In the genomic region with DNA sequence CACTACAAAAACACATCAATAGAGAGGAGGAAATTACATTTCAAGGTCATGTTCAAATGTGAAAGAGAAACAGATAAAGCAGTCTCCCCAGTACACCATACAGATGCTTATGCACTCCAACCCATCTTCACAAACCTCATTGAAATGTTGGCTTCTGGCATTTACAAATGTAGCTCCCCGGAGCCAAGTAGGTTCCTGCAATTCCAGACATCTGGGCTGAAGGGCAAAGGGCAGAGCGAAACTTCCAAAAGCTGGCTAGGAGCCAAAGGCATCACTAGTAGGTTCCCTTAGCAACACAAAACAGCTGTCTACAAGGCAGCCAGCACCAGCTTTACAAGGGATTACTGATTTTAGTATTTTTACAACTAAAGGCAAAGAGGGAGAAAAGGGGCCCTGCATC, we compare ENCODE assay signal across 7 mouse cellular contexts.
DNase-seq lines count a peak whose midpoint lies in the region; ATAC-seq and TF ChIP-seq lines count a peak whose summit lies in the region.

No protein-coding gene starts in this region.

- TF ChIP-seq POLR2A in limb, embryonic 14.5 days (IDR thresholded peaks at IDR 0.05; ENCODE audit: borderline replicate concordance, extremely low read depth, insufficient read depth, insufficient read length) = no peak

- WGBS in heart, postnatal 0 days = 2% methylated on average over 2 of the region's 2 CpGs
- WGBS in limb, embryonic 14.5 days = 2% methylated on average over 2 of the region's 2 CpGs

- peak overlapping the region; percentile 25 for H3K4me3 ChIP-seq in heart, postnatal 0 days (ENCODE audit: low read depth, low read length)
- no peak overlapping the region for H3K4me3 ChIP-seq in limb, embryonic 14.5 days (replicated peaks; ENCODE audit: low read length)

- no peak; the same call in 1 of the 2 replicates for ATAC-seq in heart, postnatal 0 days (ENCODE audit: insufficient read depth, low read depth)
- ATAC-seq in limb, embryonic 14.5 days (ENCODE audit: low FRiP score, low read depth) = peak; percentile 78

- H3K4me2 ChIP-seq in heart, postnatal 0 days (ENCODE audit: low read depth, low read length) = peak overlapping the region; percentile 57
- no peak overlapping the region for H3K4me2 ChIP-seq in limb, embryonic 14.5 days (replicated peaks; ENCODE audit: low read depth, low read length, severe bottlenecking)

- H3K27me3 ChIP-seq in heart, postnatal 0 days (ENCODE audit: control insufficient read depth, insufficient read depth, low read length) = no peaks in the 10 kb centered on the region
- no peaks in the 10 kb centered on the region for H3K27me3 ChIP-seq in limb, embryonic 14.5 days (ENCODE audit: control insufficient read depth, insufficient read depth, low read length)

- no peak overlapping the region; the same call in 1 of the 2 replicates for H3K9ac ChIP-seq in heart, postnatal 0 days (replicated peaks; ENCODE audit: low read depth, low read length)
- no peak overlapping the region for H3K9ac ChIP-seq in limb, embryonic 14.5 days (ENCODE audit: low read depth, low read length, severe bottlenecking)

- no peaks in the 10 kb centered on the region for H3K36me3 ChIP-seq in heart, postnatal 0 days (replicated peaks; ENCODE audit: control insufficient read depth, insufficient read depth, low read length)
- H3K36me3 ChIP-seq in limb, embryonic 14.5 days (ENCODE audit: control insufficient read depth, insufficient read depth, low read length) = no peaks in the 10 kb centered on the region

- peaks cover 57% of the 10 kb centered on the region for H3K4me1 ChIP-seq in heart, postnatal 0 days (ENCODE audit: control insufficient read depth, insufficient read depth)
- peaks cover 34% of the 10 kb centered on the region for H3K4me1 ChIP-seq in limb, embryonic 14.5 days (ENCODE audit: control insufficient read depth, insufficient read depth, low read length)

- no peak for TF ChIP-seq EP300 in heart, postnatal 0 days (IDR thresholded peaks at IDR 0.05; ENCODE audit: low read depth)

- no peaks in the 10 kb centered on the region for H3K9me3 ChIP-seq in heart, postnatal 0 days (replicated peaks; ENCODE audit: control insufficient read depth, low read length)
- H3K9me3 ChIP-seq in limb, embryonic 14.5 days (ENCODE audit: control insufficient read depth, low read length) = no peaks in the 10 kb centered on the region

- TF ChIP-seq CTCF in heart, postnatal 0 days (IDR thresholded peaks at IDR 0.05; ENCODE audit: low read depth) = no peak

- peak; percentile 76 for DNase-seq in adrenal gland, adult 2 months
- peak; percentile 90 for DNase-seq in embryo, embryonic 11 days
- peak; percentile 86 for DNase-seq in heart, postnatal 0 days (ENCODE audit: low spot score)
- peak; percentile 88 for DNase-seq in limb, embryonic 14.5 days (ENCODE audit: low spot score)
- peak; percentile 36 for DNase-seq in retina, embryonic 14.5 days (ENCODE audit: low spot score)
- DNase-seq in urinary bladder, adult 18-20 months (ENCODE audit: low spot score in 2 of 2) = no peak
- DNase-seq in thymus, postnatal 4 days = no peak

- H3K27ac ChIP-seq in heart, postnatal 0 days (ENCODE audit: low read depth) = peak overlapping the region; percentile 87
- peak overlapping the region; percentile 43; the same call in 1 of the 2 replicates for H3K27ac ChIP-seq in limb, embryonic 14.5 days (replicated peaks; ENCODE audit: low read depth, low read length)

Comparison
In these comparisons a context has a peak if more than half of its experiments do, and no peak if none do; other contexts are left out.
1. DNase-seq: peak in adrenal gland, adult 2 months (single experiment), embryo, embryonic 11 days (single experiment), heart, postnatal 0 days (single experiment), limb, embryonic 14.5 days (single experiment) and retina, embryonic 14.5 days (single experiment); none in urinary bladder, adult 18-20 months (0 of 2) and thymus, postnatal 4 days (single experiment).